Mouse (Mus musculus): ENCODE results near the gene Exosc6. TPM values are rescaled to one million over a fixed set of nuclear protein-coding genes. Genes with fewer than 3 reads are reported as not detected.
"Not testable (repeated sequence)": the region's sequence is repeated elsewhere in the genome, so short reads cannot be mapped to it uniquely, and the experiment has no call there.

Gene Exosc6
- total and polyA plus RNA-seq, 2 experiments from 2014 or later: not detected

GRCm38 (mm10) chr8:111090126-111090525 is 34.0 kb downstream of the Exosc6 start:
- H3K4me2 ChIP-seq (ENCODE audit: low read depth, low read length): no peak overlapping the region
- H3K9me3 ChIP-seq (ENCODE audit: low read length): no peaks in the 10 kb centered on the region
- H3K4me1 ChIP-seq (ENCODE audit: insufficient read depth, low read length): no peaks in the 10 kb centered on the region
- H3K27me3 ChIP-seq (ENCODE audit: insufficient read depth, low read length): no peaks in the 10 kb centered on the region
- 0% methylated on average over 2 of the region's 2 CpGs for whole genome bisulfite sequencing
- no peak overlapping the region for H3K4me3 ChIP-seq (ENCODE audit: low read length)
- DNase-seq (ENCODE audit: low spot score) (peak; percentile 89), ATAC-seq (peak; percentile 55; the same call in 1 of the 2 replicates)
- no peak overlapping the region for H3K9ac ChIP-seq (replicated peaks; ENCODE audit: low read length)
- peak; percentile 87 for TF ChIP-seq CTCF (IDR thresholded peaks at IDR 0.05; ENCODE audit: low read depth)
- no peak overlapping the region for H3K27ac ChIP-seq
- no peaks in the 10 kb centered on the region for H3K36me3 ChIP-seq (ENCODE audit: insufficient read depth, low read length)

GRCm38 (mm10) chr8:111091706-111092105 is 35.6 kb downstream of the Exosc6 start:
- H3K27me3 ChIP-seq (ENCODE audit: insufficient read depth, low read length): no peaks in the 10 kb centered on the region
- no peak overlapping the region for H3K4me3 ChIP-seq (ENCODE audit: low read length)
- no peaks in the 10 kb centered on the region for H3K4me1 ChIP-seq (ENCODE audit: insufficient read depth, low read length)
- TF ChIP-seq CTCF (IDR thresholded peaks at IDR 0.05; ENCODE audit: low read depth): no peak
- H3K9ac ChIP-seq (replicated peaks; ENCODE audit: low read length): no peak overlapping the region
- WGBS: 81% methylated on average over 7 of the region's 7 CpGs
- no peaks in the 10 kb centered on the region for H3K36me3 ChIP-seq (ENCODE audit: insufficient read depth, low read length)
- H3K4me2 ChIP-seq (ENCODE audit: low read depth, low read length): no peak overlapping the region
- ATAC-seq (no peak), DNase-seq (ENCODE audit: low spot score) (no peak)
- H3K9me3 ChIP-seq (ENCODE audit: low read length): no peaks in the 10 kb centered on the region
- H3K27ac ChIP-seq: no peak overlapping the region

DNA sequence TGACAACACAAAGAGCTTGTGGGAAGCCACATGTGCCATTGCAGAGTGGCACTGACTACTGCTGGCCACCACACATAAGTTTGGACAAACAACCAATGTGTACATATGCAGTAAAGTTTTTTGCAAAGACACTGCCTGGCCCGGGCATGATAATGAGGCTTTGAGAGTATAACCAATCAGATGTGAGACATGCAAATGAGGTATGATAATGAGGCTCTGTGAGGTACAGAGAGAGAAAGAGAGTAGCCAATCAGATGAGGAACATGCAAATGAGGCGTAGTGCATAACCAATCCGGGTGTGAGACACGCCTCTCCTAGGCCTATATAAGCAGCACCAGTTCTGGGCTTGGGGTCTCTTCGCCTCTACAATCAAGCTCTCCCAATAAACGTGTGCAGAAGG is 36.2 kb downstream of the Exosc6 start, which contains the start of gene Clec18a:
Gene Clec18a, minus strand, starts transcription at position 101 of the 400 bp plus-strand sequence.
- not testable (repeated sequence) for H3K4me3 ChIP-seq (ENCODE audit: low read length); H3K9me3 ChIP-seq (ENCODE audit: low read length); H3K4me1 ChIP-seq (ENCODE audit: insufficient read depth, low read length); H3K36me3 ChIP-seq (ENCODE audit: insufficient read depth, low read length); H3K4me2 ChIP-seq (ENCODE audit: low read depth, low read length); H3K9ac ChIP-seq (replicated peaks; ENCODE audit: low read length); H3K27ac ChIP-seq; DNase-seq (ENCODE audit: low spot score); H3K27me3 ChIP-seq (ENCODE audit: insufficient read depth, low read length); ATAC-seq
- 93% methylated on average over 4 of the region's 6 CpGs for WGBS

DNA sequence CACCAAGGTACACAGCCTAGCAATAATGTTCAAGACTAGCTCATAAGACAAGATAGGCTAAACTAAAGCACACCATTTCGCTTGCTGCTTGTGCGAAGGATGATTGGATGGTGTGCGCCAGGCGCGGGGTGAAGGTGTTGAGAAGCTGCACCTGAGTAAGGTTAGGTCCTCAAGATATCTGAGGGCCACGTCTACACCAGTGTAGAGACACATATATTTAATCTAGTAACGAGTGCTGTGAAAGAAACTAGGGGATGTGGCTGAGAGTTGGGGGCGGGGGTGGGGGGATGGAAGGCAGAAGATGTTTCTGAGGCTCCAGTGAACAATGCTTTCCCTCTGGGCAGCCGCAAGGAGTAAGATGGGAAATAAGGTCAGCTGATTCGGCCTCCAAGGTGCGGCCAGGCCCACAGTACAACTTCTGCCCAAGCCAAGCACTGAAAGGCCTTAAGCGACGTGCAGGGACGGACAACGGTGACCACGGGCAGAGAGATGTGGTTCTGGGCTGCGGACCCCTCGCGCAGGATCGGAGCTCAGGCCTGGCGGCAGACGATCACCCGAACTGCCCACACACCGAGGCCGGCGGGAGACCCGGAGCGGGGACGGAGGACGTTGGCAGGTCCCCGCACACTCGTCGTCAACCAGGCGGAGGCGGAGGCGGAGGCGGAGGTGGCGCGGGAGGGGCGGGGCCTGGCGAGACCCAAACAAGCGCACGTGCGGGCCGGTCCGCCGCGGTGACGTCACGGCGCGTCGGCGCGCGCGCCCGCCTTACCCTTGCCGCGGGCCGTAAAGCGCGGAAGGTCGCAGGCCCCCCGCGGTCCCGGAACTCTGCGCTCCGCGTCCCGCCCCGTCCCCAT is 38.0 kb downstream of the Exosc6 start, which contains the start of gene Pdpr:
Gene Pdpr, plus strand, starts transcription at position 766 of the 854 bp plus-strand sequence.
- no peak for TF ChIP-seq CTCF (IDR thresholded peaks at IDR 0.05; ENCODE audit: low read depth)
- H3K36me3 ChIP-seq (ENCODE audit: insufficient read depth, low read length): no peaks in the 10 kb centered on the region
- peak within 1 kb of the TSS; percentile 74 for H3K4me2 ChIP-seq (ENCODE audit: low read depth, low read length)
- H3K27me3 ChIP-seq (ENCODE audit: insufficient read depth, low read length): no peaks in the 10 kb centered on the region
- DNase-seq (ENCODE audit: low spot score) (peak; percentile 93), ATAC-seq (peak; percentile 95)
- WGBS: 7% methylated on average over 48 of the region's 72 CpGs
- peak within 1 kb of the TSS; percentile 67 for H3K4me3 ChIP-seq (ENCODE audit: low read length)
- no peaks in the 10 kb centered on the region for H3K9me3 ChIP-seq (ENCODE audit: low read length)
- peak within 1 kb of the TSS; percentile 61 for H3K9ac ChIP-seq (replicated peaks; ENCODE audit: low read length)
- peak within 1 kb of the TSS; percentile 80 for H3K27ac ChIP-seq
- H3K4me1 ChIP-seq (ENCODE audit: insufficient read depth, low read length): no peaks in the 10 kb centered on the region

- H3K27ac ChIP-seq: peak overlapping the region; percentile 48; the same call in 1 of the 2 replicates
- H3K4me3 ChIP-seq (ENCODE audit: low read length): peak overlapping the region; percentile 67
- H3K9me3 ChIP-seq (ENCODE audit: low read length); H3K36me3 ChIP-seq (ENCODE audit: insufficient read depth, low read length); ATAC-seq; H3K4me1 ChIP-seq (ENCODE audit: insufficient read depth, low read length); H3K27me3 ChIP-seq (ENCODE audit: insufficient read depth, low read length); DNase-seq (ENCODE audit: low spot score): not testable (repeated sequence)
- peak overlapping the region; percentile 62 for H3K4me2 ChIP-seq (ENCODE audit: low read depth, low read length)
- whole genome bisulfite sequencing: under 1% methylated on average over 53 of the region's 69 CpGs
- H3K9ac ChIP-seq (replicated peaks; ENCODE audit: low read length): peak overlapping the region; percentile 61
Observed at GRCm38 (mm10) chr8:111094719-111095302, 38.7 kb downstream of the Exosc6 start.

Small RNAs within 50 kb of the gene (microRNA-seq; reads per million reads assigned to microRNA genes)
- 0 reads per million in 2 experiments for gene Gm24103
- 0.18 to 0.36 reads per million in 2 experiments for gene Mir3473d

Other genes starting within 250 kb of the Exosc6 start
- 39.5 and 51.9 TPM in 2 replicates for gene Cog4, start 209.7 kb upstream of the Exosc6 start, total RNA-seq (2014; rRNA removed)
- 51.4 and 51.6 TPM in 2 replicates for gene Cog4, start 209.7 kb upstream of the Exosc6 start, polyA plus RNA-seq (2015; fragmentation: Nextera tagmentation; extraction: Ambion mirVana)
- 82.5 and 83.1 TPM in 2 replicates for gene Sf3b3, start 209.6 kb upstream of the Exosc6 start, total RNA-seq (2014; rRNA removed)
- gene Sf3b3, start 209.6 kb upstream of the Exosc6 start, polyA plus RNA-seq (2015; fragmentation: Nextera tagmentation; extraction: Ambion mirVana): 60.6 and 64.6 TPM in 2 replicates
- gene Fuk, start 153.9 kb upstream of the Exosc6 start, total RNA-seq (2014; rRNA removed): 11.0 and 17.9 TPM in 2 replicates
- 5.3 and 5.8 TPM in 2 replicates for gene Fuk, start 153.9 kb upstream of the Exosc6 start, polyA plus RNA-seq (2015; fragmentation: Nextera tagmentation; extraction: Ambion mirVana)
- 32.2 and 39.6 TPM in 2 replicates for gene St3gal2, start 136.4 kb upstream of the Exosc6 start, total RNA-seq (2014; rRNA removed)
- 19.9 and 20.2 TPM in 2 replicates for gene St3gal2, start 136.4 kb upstream of the Exosc6 start, polyA plus RNA-seq (2015; fragmentation: Nextera tagmentation; extraction: Ambion mirVana)
- gene Ddx19a, start 58.5 kb upstream of the Exosc6 start, total RNA-seq (2014; rRNA removed): 30.9 and 35.1 TPM in 2 replicates
- gene Ddx19a, start 58.5 kb upstream of the Exosc6 start, polyA plus RNA-seq (2015; fragmentation: Nextera tagmentation; extraction: Ambion mirVana): 10.8 and 10.9 TPM in 2 replicates
- gene Ddx19b, start 24.6 kb upstream of the Exosc6 start, total RNA-seq (2014; rRNA removed): 12.8 and 13.1 TPM in 2 replicates
- 5.4 and 5.8 TPM in 2 replicates for gene Ddx19b, start 24.6 kb upstream of the Exosc6 start, polyA plus RNA-seq (2015; fragmentation: Nextera tagmentation; extraction: Ambion mirVana)
- 97.9 and 99.5 TPM in 2 replicates for gene Aars, start 23.2 kb upstream of the Exosc6 start, total RNA-seq (2014; rRNA removed)
- gene Aars, start 23.2 kb upstream of the Exosc6 start, polyA plus RNA-seq (2015; fragmentation: Nextera tagmentation; extraction: Ambion mirVana): 74.3 and 82.2 TPM in 2 replicates
- gene Clec18a, start 36.1 kb downstream of the Exosc6 start, total RNA-seq (2014; rRNA removed): not detected in 2 replicates
- gene Clec18a, start 36.1 kb downstream of the Exosc6 start, polyA plus RNA-seq (2015; fragmentation: Nextera tagmentation; extraction: Ambion mirVana): 0.55 and 0.58 TPM in 2 replicates
- 29.6 and 34.0 TPM in 2 replicates for gene Pdpr, start 38.3 kb downstream of the Exosc6 start, total RNA-seq (2014; rRNA removed)
- gene Pdpr, start 38.3 kb downstream of the Exosc6 start, polyA plus RNA-seq (2015; fragmentation: Nextera tagmentation; extraction: Ambion mirVana): 10.3 and 10.7 TPM in 2 replicates
- gene Glg1, start 202.9 kb downstream of the Exosc6 start, total RNA-seq (2014; rRNA removed): 37.4 and 42.7 TPM in 2 replicates
- gene Glg1, start 202.9 kb downstream of the Exosc6 start, polyA plus RNA-seq (2015; fragmentation: Nextera tagmentation; extraction: Ambion mirVana): 50.1 and 53.8 TPM in 2 replicates
- gene Rfwd3, start 243.9 kb downstream of the Exosc6 start, total RNA-seq (2014; rRNA removed): 21.6 and 26.6 TPM in 2 replicates
- gene Rfwd3, start 243.9 kb downstream of the Exosc6 start, polyA plus RNA-seq (2015; fragmentation: Nextera tagmentation; extraction: Ambion mirVana): 14.8 and 15.4 TPM in 2 replicates